Mouse (Mus musculus): ENCODE results near the gene Csnk1d.

Gene Csnk1d

DNA sequence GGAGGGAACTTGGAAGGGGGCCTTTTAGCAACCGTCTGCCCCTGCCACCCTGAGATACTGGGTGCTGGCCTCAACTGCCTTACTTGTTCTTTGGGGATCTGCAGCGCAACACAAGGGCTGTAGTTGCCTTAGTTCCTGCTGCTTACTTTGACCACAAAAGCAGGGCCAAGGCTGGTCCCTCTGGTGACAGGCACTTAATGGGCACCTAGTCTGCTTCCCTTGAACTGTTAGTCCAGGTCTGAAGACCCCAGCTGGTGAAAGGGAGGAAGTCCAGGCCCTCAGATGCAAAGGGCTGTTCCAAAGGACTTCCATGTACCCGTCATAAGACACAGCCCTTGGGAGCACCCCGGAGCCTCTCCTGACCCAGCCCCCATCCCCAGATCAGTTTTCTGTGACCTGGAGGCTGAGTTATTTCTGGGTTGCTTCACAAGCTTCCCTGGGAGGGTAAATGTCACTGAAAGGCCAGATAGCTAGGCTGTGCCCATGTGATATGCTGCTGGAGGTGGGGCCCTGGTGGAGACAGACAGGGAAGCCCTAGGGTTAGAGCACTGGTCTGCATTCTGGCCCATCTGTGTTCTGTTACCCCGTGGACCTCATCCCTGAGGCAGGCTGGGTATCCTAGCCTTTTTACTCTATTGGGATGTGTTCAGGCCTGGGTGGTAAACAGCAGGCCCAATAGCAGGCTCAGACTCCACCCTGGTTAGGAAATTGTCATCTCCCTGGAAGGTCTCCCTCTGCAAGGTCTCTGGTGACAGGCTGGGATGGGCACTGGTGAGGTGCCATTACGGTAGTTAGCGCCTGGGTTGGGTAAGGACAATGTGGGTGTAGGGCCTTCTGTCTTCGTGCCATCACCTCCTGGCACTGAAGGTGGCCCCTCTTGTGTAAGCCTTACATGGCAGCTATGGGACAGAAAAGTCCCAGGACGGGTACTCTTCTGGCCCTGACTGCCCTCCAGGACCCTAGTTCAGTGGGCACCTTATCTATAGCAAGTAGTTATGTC lies 39.1 kb downstream of the Csnk1d start:
- no peak for DNase-seq (ENCODE audit: low spot score in 2 of 2)

DNA sequence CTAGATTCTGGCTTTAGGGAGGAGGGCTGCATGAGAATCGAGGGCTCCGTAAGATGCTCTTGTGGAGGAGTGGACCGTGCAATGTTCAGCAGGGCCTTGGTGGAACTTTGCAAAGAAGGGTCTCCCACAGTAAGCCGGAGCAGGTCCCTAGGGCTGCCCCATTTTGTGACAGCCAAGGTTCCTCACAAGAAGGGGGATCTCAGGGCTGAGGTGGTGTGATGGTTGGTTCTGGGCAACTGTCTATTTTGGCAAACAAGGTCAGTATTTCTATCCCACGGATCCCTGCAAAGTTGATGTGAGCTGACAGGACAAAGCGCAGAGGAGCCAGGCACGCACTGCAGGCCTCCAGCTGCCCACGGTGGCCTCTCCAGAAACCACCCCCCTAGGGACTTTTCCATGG lies 39.9 kb downstream of the Csnk1d start:
- no peak for DNase-seq (ENCODE audit: low spot score in 2 of 2)

DNA sequence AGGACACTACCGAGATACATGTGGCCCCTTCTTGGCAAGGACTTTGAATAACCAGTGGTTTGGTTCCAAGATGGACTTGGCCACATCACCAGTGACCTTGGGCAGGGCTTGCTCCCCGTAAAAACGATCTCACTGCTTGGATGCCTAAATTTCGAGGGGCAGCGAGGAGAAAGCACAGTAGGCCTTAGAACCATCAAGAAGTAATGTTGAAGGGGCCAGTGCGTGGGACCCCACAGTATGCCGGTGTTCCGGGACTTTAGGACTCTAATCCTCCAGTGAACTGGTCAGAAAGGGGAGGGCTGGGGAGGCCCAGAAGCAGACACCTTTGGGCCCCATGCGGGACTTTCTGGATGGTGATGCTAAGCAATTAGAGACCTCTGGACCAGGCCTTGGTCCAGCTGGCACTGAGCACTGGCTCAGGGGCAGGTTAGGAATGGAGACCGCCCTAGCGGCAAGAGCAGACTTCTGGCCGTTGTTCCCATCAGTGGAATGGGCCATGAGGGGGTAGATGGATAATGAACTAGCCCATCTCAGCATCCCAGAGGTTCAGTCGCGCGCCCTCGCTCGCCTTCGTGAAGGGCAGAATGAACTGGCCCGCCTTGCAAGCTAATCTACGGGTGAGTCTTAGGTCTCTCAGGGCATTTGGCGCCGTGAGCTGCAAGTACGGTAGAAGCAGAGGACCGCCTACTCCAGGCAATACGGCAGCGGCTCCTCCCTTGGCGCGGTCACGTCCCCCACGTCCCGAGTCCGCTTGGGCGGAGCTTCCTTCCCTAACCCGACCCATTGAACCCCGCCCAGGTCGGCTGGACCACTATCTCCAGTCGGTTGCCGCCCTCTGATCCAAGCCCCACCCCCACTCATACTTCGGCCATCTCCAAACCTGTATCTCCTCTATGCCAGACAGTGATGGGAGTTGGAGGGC lies 40.6 kb downstream of the Csnk1d start:
- DNase-seq (ENCODE audit: low spot score in 2 of 2): peak; percentile 43 to 46

GRCm38 (mm10) chr11:120949863-120950262 lies 41.3 kb downstream of the Csnk1d start:
- no peak for DNase-seq (ENCODE audit: low spot score in 2 of 2)

GRCm38 (mm10) chr11:120948861-120949851 lies 42.0 kb downstream of the Csnk1d start:
- DNase-seq (ENCODE audit: low spot score in 2 of 2): peak in 1 of 2 experiments; percentile 22

DNA sequence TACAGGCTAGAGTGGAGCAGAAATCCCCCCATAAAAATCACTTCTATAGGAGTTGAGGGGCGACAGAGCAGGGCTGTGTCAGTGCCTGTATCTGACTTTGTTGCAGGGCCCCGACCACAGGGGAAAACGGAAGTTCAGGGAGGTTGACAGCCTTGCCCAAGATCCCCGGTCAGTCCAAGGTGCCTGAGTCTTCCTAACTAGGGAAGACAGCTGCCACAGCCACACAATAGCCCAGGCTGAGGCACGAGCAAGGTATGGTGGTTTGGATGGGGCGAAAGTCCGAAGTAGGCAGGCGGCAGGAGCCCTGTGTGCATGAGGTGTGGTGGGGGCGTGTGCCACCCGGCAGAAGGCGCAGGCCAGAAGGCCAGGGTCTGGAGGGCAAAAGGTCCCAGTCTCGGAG lies 42.8 kb downstream of the Csnk1d start, which contains the start of gene Slc16a3:
Slc16a3 (plus strand) TSS at position 153 of the 400 bp plus-strand sequence.
- no peak for DNase-seq (ENCODE audit: low spot score in 2 of 2)

DNA sequence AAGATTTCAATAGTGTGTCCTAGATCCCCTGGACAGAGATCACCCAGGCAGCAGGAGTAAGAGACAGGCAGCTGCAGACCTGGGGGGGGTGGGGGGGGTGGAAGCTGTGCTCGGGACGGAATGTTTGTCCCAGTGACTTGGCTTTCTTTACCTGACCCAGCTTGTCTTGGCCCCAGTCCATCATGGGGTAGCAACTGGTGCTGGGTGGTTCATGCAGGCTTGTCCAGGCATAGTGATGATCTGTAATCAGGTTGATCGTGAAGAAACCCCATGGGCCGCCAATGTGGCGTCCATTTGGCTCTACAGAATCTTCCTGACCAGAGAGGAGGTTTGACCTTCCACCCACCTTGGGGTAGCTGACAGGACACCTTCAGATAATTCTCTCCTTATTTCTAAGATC lies 45.2 kb downstream of the Csnk1d start:
- no peak for DNase-seq (ENCODE audit: low spot score in 2 of 2)

DNA sequence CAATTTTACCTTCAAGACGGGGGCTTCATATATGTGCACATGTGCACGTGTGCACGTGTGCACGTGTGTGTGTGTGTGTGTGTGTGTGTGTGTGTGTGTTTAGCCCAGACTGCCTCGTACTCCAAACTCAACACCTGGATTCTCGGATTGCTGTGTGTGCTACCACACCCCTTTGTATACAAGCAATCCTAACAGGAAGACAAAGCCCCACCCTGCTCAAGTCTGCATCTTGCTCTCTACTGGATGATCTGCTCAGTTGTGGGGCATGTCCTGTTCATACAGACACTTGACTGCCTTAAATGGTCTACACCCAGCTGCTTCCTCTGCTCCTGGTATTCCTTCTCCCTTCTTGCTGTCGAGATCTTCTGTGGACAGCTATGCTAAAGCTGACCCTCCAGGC lies 45.9 kb downstream of the Csnk1d start:
- no peak for DNase-seq (ENCODE audit: low spot score in 2 of 2)

DNA sequence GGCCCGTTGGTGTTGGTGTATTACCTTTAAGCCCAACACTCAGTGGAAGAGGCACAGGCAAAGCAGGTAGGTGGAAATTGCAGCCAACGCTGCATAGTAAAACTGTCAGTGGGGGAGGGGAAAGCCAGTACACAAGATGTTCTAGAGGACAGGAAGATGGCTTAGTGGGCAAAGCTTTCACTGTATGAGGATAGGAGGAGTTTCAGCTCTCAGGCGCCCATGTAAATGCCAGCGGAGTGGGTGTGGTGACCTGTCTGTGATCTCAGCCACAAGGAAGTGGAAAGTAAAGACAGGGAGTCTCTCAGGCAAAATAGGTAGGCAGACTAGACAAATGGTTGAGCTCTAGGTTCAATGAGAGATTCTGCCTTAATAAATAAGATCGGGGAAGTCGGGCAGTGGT lies 50.2 kb downstream of the Csnk1d start:
- no peak for DNase-seq (ENCODE audit: low spot score in 2 of 2)

DNA sequence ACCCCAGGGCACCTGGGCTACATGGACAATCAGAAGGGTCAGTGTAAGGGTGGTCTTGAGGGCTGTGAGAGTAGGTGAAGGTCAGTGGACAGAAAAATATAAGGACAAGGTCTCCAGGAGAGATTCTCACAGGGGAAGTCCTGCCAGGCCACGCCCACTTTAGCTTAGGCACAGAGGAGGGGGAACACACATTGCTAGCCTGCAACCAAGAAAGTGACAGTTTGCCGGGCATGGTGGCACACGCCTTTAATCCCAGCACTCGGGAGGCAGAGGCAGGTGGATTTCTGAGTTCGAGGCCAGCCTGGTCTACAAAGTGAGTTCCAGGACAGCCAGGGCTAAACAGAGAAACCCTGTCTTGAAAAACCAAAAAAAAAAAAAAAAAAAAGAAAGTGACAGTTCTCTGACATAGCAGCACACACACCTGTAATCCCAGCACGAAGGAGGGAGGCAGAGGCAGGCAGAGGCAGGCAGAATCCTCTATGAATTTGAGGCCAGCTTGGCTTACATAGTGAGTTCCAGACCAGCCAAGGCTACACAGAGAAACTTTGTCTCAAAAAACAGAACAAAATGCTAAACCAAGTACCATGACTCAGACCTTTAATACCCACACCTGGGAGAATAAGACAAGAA lies 51.3 kb downstream of the Csnk1d start:
- no peak for DNase-seq (ENCODE audit: low spot score in 2 of 2)

GRCm38 (mm10) chr11:120938795-120939194 lies 52.3 kb downstream of the Csnk1d start:
- no peak for DNase-seq (ENCODE audit: low spot score in 2 of 2)

DNA sequence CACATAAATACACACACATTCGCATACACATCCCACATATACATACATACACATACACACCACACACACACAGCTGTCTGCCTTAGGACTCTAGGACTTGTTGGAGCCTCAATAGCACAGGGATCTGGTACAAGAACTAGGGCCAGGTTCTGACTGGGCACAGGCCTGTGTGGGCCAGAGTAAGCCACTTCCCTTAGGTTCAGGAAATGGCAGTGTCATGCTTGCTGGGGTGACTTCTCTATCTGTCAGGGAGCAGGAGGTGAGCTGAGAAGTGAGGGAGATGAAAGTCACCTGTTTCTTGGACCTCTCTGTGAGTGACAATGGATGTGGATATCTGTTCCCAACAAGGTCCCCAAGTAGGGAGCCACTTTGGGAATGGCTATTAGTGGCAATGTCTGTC lies 53.2 kb downstream of the Csnk1d start:
- no peak for DNase-seq (ENCODE audit: low spot score in 2 of 2)

- peak; percentile 63 to 83 for DNase-seq (ENCODE audit: low spot score in 2 of 2)
These were observed 58.3 kb downstream of the Csnk1d start, which contains the start of gene Ccdc57 for GRCm38 (mm10) chr11:120932564-120933398. TSS of gene Ccdc57 (minus strand) at chr11:120932872.

DNA sequence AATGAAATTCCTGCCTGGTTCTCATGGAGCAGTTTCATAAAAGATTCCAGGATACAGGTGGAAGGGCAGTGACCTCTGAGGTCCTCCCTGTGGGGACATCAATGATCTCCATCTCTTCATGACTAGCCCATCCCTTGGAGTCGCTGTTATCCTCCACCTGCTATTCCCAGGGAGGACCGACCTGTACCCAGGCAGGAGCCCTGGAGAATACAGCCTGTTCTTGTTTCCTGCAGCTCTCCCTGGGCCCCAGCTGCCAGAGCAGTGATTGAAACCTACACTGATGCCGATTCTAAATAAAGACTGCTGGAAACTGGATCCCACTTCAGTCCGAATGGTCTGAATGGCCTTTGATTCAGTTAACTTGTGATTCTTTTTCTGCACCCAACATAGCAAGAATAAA lies 59.7 kb downstream of the Csnk1d start:
- DNase-seq (ENCODE audit: low spot score in 2 of 2): no peak

- DNase-seq (ENCODE audit: low spot score in 2 of 2): no peak
These were observed 62.7 kb downstream of the Csnk1d start for GRCm38 (mm10) chr11:120928468-120928867.

GRCm38 (mm10) chr11:120922528-120922927 lies 68.6 kb downstream of the Csnk1d start:
- DNase-seq (ENCODE audit: low spot score in 2 of 2): no peak

GRCm38 (mm10) chr11:120917756-120918155 lies 73.4 kb downstream of the Csnk1d start:
- DNase-seq (ENCODE audit: low spot score in 2 of 2): no peak

GRCm38 (mm10) chr11:120916477-120916876 lies 74.7 kb downstream of the Csnk1d start:
- DNase-seq (ENCODE audit: low spot score in 2 of 2): peak; percentile 34 to 35

- no peak for DNase-seq (ENCODE audit: low spot score in 2 of 2)
These were observed 77.3 kb downstream of the Csnk1d start for GRCm38 (mm10) chr11:120913796-120914195.
